Comparison of ENCODE assay signal across 11 mouse cellular contexts in genomic region chr10:61065287-61066005, GRCm38 (mm10). TPM values are rescaled to one million over a fixed set of nuclear protein-coding genes. Genes with fewer than 3 reads are reported as not detected.
DNase-seq lines count a peak whose midpoint lies in the region; ATAC-seq and TF ChIP-seq lines count a peak whose summit lies in the region.
"Had no signal": no experiment of that assay in that cellular context is flagged by ENCODE, and none has a peak within 500 bp of the region (broad histone marks: within the 10 kb centered on the region; RNA-seq: fewer than 3 reads in every experiment).

No protein-coding gene starts in this region.

- H3K36me3 ChIP-seq in hindbrain, embryonic 12.5 days: no peaks in the 10 kb centered on the region
- H3K36me3 ChIP-seq: embryonic facial prominence, embryonic 15.5 days; midbrain, embryonic 15.5 days had no signal

- WGBS in hindbrain, embryonic 12.5 days: 55% methylated on average over 13 of the region's 13 CpGs

- peak; percentile 40 for DNase-seq in embryo, embryonic 10 days (ENCODE audit: low spot score)
- no peak for DNase-seq in embryo, embryonic 9.5 days (ENCODE audit: extremely low spot score)
- DNase-seq in left cerebral cortex, postnatal 4 days: peak; percentile 78
- no peak for DNase-seq in left cerebral cortex, postnatal 10 days (ENCODE audit: extremely low spot score in 1 of 2, low spot score in 2 of 2)
- peak; percentile 47 for DNase-seq in brain, embryonic 14.5 days (ENCODE audit: low read depth)
- DNase-seq in spleen, postnatal 14 days (ENCODE audit: low spot score in 2 of 2): no peak
- DNase-seq in thymus, postnatal 36 days: no peak
- DNase-seq: right cerebral cortex, postnatal 4 days had no signal

- peaks cover 24% of the 10 kb centered on the region for H3K4me1 ChIP-seq in hindbrain, embryonic 12.5 days

- H3K9ac ChIP-seq in hindbrain, embryonic 12.5 days: no peak overlapping the region
- H3K9ac ChIP-seq: embryonic facial prominence, embryonic 15.5 days; midbrain, embryonic 15.5 days had no signal

- H3K9me3 ChIP-seq in hindbrain, embryonic 12.5 days (replicated peaks): no peaks in the 10 kb centered on the region
- H3K9me3 ChIP-seq: embryonic facial prominence, embryonic 15.5 days; midbrain, embryonic 15.5 days had no signal

- H3K27me3 ChIP-seq in hindbrain, embryonic 12.5 days: peaks cover 4% of the 10 kb centered on the region; the same call in 1 of the 2 replicates
- H3K27me3 ChIP-seq: embryonic facial prominence, embryonic 15.5 days; midbrain, embryonic 15.5 days had no signal

- H3K4me3 ChIP-seq in hindbrain, embryonic 12.5 days: no peak overlapping the region
- H3K4me3 ChIP-seq: embryonic facial prominence, embryonic 15.5 days; midbrain, embryonic 15.5 days had no signal

- 0 out of 2 replicates have a peak, but pooled peaks have one; percentile 14 for ATAC-seq in hindbrain, embryonic 12.5 days (ENCODE audit: low FRiP score)
- ATAC-seq: midbrain, embryonic 15.5 days had no signal

- TF ChIP-seq CTCF in brain, embryonic 14.5 days (IDR thresholded peaks at IDR 0.05; ENCODE audit: borderline replicate concordance, extremely low read depth, insufficient read depth, insufficient read length): no peak

- no peak overlapping the region for H3K4me2 ChIP-seq in hindbrain, embryonic 12.5 days (replicated peaks)
- H3K4me2 ChIP-seq: embryonic facial prominence, embryonic 15.5 days; midbrain, embryonic 15.5 days had no signal

- intact Hi-C loops in left cerebral cortex, postnatal 4 days (cut with DNase I): no loop called here
- intact Hi-C loops in left cerebral cortex, postnatal 10 days (cut with DNase I): loop anchor here (5.0 kb wide), 1 partner anchor 288 kb away; no protein-coding TSS in a partner anchor

- TF ChIP-seq POLR2A in brain, embryonic 14.5 days (IDR thresholded peaks at IDR 0.05; ENCODE audit: borderline replicate concordance, extremely low read depth, insufficient read depth, insufficient read length, poor library complexity, severe bottlenecking): no peak

- no peak overlapping the region for H3K27ac ChIP-seq in hindbrain, embryonic 12.5 days
- H3K27ac ChIP-seq: embryonic facial prominence, embryonic 15.5 days; midbrain, embryonic 15.5 days had no signal

RNA-seq across cellular contexts. Expression of gene Pcbd1, which starts 23.7 kb away (rescaled TPM):
- total RNA-seq in left cerebral cortex, postnatal 4 days (2021): 10 to 100 TPM; 12.1 to 16.6 TPM
- 10 to 100 TPM; 12.4 to 15.4 TPM for total RNA-seq in left cerebral cortex, postnatal 10 days (2021)
- polyA plus RNA-seq in brain, embryonic 14.5 days (2012; rRNA removed): 16.6 and 19.5 TPM in 2 replicates
- polyA plus RNA-seq in hindbrain, embryonic 12.5 days (2016; fragmentation: Nextera tagmentation; extraction: Ambion mirVana): 20.7 and 26.2 TPM in 2 replicates

Comparison
In these comparisons a context has a peak if more than half of its experiments do, and no peak if none do; other contexts are left out.
1. DNase-seq: peak in embryo, embryonic 10 days (single experiment), left cerebral cortex, postnatal 4 days (single experiment) and brain, embryonic 14.5 days (single experiment); none in embryo, embryonic 9.5 days (single experiment), left cerebral cortex, postnatal 10 days (0 of 2), spleen, postnatal 14 days (0 of 2) and thymus, postnatal 36 days (0 of 2).